Mouse (Mus musculus) thymus, adult 2 months (tissue): ENCODE measurements around the gene Cebpb.

Experiments used
- CTCF ChIP-seq: fragments of 200-500 bp; IDR thresholded peaks from 2 replicates; pipeline ENCODE4 v1.5.1; 2012; ENCODE audit warnings: mild to moderate bottlenecking, control low read depth, low read length, moderate library complexity, borderline replicate concordance; ENCODE audit not compliant: control insufficient read depth, poor library complexity, insufficient read depth; ENCODE audit errors: extremely low read depth
- POLR2A ChIP-seq: fragments of 200-500 bp; IDR thresholded peaks from 2 replicates; pipeline ENCODE4 v1.6.1; 2012; ENCODE audit warnings: mild to moderate bottlenecking, low read length, control low read depth, moderate library complexity; ENCODE audit not compliant: control insufficient read depth, poor library complexity, insufficient read depth; ENCODE audit errors: extremely low read depth

DNA sequence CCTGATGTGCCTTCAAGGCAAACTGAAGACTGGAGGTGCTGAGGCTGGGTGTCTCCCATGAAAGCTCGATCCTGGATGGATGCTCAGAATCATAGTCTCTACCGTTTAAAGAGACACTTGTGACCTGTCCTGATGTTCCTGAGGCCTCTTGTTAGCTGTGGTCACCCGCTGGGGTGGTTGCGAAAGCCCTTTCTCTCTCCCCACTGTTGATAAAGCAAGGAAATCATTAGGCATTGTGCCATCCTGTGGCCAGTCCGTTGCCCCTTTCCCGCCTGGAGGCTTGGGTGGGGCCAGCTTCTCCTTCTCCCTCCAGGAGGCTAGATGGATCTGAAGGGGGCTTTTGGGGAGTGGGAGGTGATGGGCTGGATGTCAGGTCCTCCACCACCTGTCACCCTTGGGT, 21.9 kb downstream of the Cebpb start:
- TF ChIP-seq CTCF, result no peak
- TF ChIP-seq POLR2A, result no peak
